Mouse (Mus musculus): ENCODE measurements around the gene Med12l.

The Med12l gene

GRCm38 (mm10) chr3:59257740-59258664 is 252.4 kb downstream of the Med12l start:
- DNase-seq: no peak

- no peak for DNase-seq
These were observed 255.1 kb downstream of the Med12l start for GRCm38 (mm10) chr3:59260745-59261144.

- no peak for DNase-seq
These were observed 256.3 kb downstream of the Med12l start for GRCm38 (mm10) chr3:59261709-59262472.

GRCm38 (mm10) chr3:59262704-59263103 is 257.1 kb downstream of the Med12l start, which contains the start of gene P2ry12:
Gene P2ry12 (minus strand): TSS chr3:59262871.
- DNase-seq: no peak

GRCm38 (mm10) chr3:59263417-59263816 is 257.8 kb downstream of the Med12l start:
- DNase-seq: no peak

- no peak for DNase-seq
These were observed 258.4 kb downstream of the Med12l start for GRCm38 (mm10) chr3:59263988-59264387.

GRCm38 (mm10) chr3:59270811-59271210 is 265.2 kb downstream of the Med12l start:
- DNase-seq: no peak

- no peak for DNase-seq
These were observed 272.1 kb downstream of the Med12l start for GRCm38 (mm10) chr3:59277502-59278253.

- no peak for DNase-seq
These were observed 272.6 kb downstream of the Med12l start for GRCm38 (mm10) chr3:59278254-59278533.

GRCm38 (mm10) chr3:59278620-59279019 is 273.0 kb downstream of the Med12l start:
- DNase-seq: no peak

GRCm38 (mm10) chr3:59290551-59290950 is 284.9 kb downstream of the Med12l start:
- DNase-seq: no peak

GRCm38 (mm10) chr3:59293437-59294199 is 288.0 kb downstream of the Med12l start:
- no peak for DNase-seq

- DNase-seq: no peak
These were observed 290.3 kb downstream of the Med12l start for GRCm38 (mm10) chr3:59295699-59296562.

- no peak for DNase-seq
These were observed 291.0 kb downstream of the Med12l start for GRCm38 (mm10) chr3:59296563-59297130.

GRCm38 (mm10) chr3:59297653-59298052 is 292.0 kb downstream of the Med12l start:
- DNase-seq: no peak

- no peak for DNase-seq
These were observed 299.3 kb downstream of the Med12l start for GRCm38 (mm10) chr3:59304944-59305343.

GRCm38 (mm10) chr3:59305518-59305917 is 299.9 kb downstream of the Med12l start:
- DNase-seq: no peak

GRCm38 (mm10) chr3:59312610-59313009 is 307.0 kb downstream of the Med12l start:
- DNase-seq: no peak

GRCm38 (mm10) chr3:59316077-59316476 is 310.5 kb downstream of the Med12l start:
- no peak for DNase-seq

- peak; percentile 52 for DNase-seq
These were observed 315.8 kb downstream of the Med12l start for GRCm38 (mm10) chr3:59321278-59321876.

GRCm38 (mm10) chr3:59328526-59328925 is 322.9 kb downstream of the Med12l start:
- DNase-seq: no peak

All from kidney, postnatal 14 days (tissue).